ENCODE assay signal across 13 mouse cellular contexts in genomic region chr2:122366039-122366438, GRCm38 (mm10). TPM values are rescaled to one million over a fixed set of nuclear protein-coding genes. Genes with fewer than 3 reads are reported as not detected.
A peak's percentile ranks its signal among the peaks of the same experiment; 100 is the strongest.
DNase-seq lines count a peak whose midpoint lies in the region; ATAC-seq and TF ChIP-seq lines count a peak whose summit lies in the region.
"Had no signal": no experiment of that assay in that cellular context is flagged by ENCODE, and none has a peak within 500 bp of the region (broad histone marks: within the 10 kb centered on the region; RNA-seq: fewer than 3 reads in every experiment).

No protein-coding gene starts in this region.

- intact Hi-C loops in left cerebral cortex, adult 2 months (cut with DNase I) = no loop called here

- H3K9ac ChIP-seq in lung, embryonic 14.5 days = no peak overlapping the region
- H3K9ac ChIP-seq in forebrain, embryonic 11.5 days (ENCODE audit: low read length) = no peak overlapping the region
- no peak overlapping the region for H3K9ac ChIP-seq in limb, embryonic 12.5 days (replicated peaks)

- no peak for TF ChIP-seq POLR2A in lung, adult 2 months (IDR thresholded peaks at IDR 0.05; ENCODE audit: borderline replicate concordance, extremely low read depth, low read depth, low read length)

- WGBS in lung, embryonic 14.5 days = 73% methylated on average over 3 of the region's 3 CpGs
- 88% methylated on average over 3 of the region's 3 CpGs for WGBS in lung, adult 2 months
- 87% methylated on average over 3 of the region's 3 CpGs for WGBS in forebrain, embryonic 11.5 days
- 65% methylated on average over 3 of the region's 3 CpGs for WGBS in limb, embryonic 12.5 days

- TF ChIP-seq CTCF in lung, embryonic 14.5 days (IDR thresholded peaks at IDR 0.05; ENCODE audit: low read depth) = no peak
- no peak for TF ChIP-seq CTCF in lung, adult 2 months (IDR thresholded peaks at IDR 0.05; ENCODE audit: insufficient read depth, low read length)
- TF ChIP-seq CTCF in left cerebral cortex, adult 2 months (IDR thresholded peaks at IDR 0.05) = no peak

- no peak for ATAC-seq in lung, embryonic 14.5 days (ENCODE audit: insufficient read depth)
- ATAC-seq in forebrain, embryonic 11.5 days (replicated peaks; ENCODE audit: low FRiP score) = no peak
- ATAC-seq in limb, embryonic 12.5 days (ENCODE audit: insufficient number of reproducible peaks, insufficient read depth, low FRiP score, low TSS enrichment, low read depth) = no peak
- ATAC-seq in CD4-positive, CD25-positive, alpha-beta regulatory T cell, adult 4 months = no peak

- H3K9me3 ChIP-seq in lung, embryonic 14.5 days (ENCODE audit: low read depth, low read length) = no peaks in the 10 kb centered on the region
- no peaks in the 10 kb centered on the region for H3K9me3 ChIP-seq in forebrain, embryonic 11.5 days (ENCODE audit: control insufficient read depth, low read length)
- H3K9me3 ChIP-seq in limb, embryonic 12.5 days = no peaks in the 10 kb centered on the region

- DNase-seq in lung, embryonic 14.5 days = no peak
- no peak for DNase-seq in lung, adult 2 months
- no peak for DNase-seq in forebrain, embryonic 11.5 days (ENCODE audit: low spot score)
- DNase-seq in retina, postnatal 1 day = peak; percentile 76
- DNase-seq in left cerebral cortex, adult 2 months (ENCODE audit: extremely low spot score in 1 of 2, low spot score in 2 of 2) = no peak
- DNase-seq in thymus, postnatal 0 days (ENCODE audit: low spot score) = no peak
- DNase-seq: kidney, postnatal 4 days; thymus, adult 18-20 months had no signal

- H3K27me3 ChIP-seq in lung, embryonic 14.5 days (ENCODE audit: insufficient read depth, low read length) = no peaks in the 10 kb centered on the region
- no peaks in the 10 kb centered on the region for H3K27me3 ChIP-seq in forebrain, embryonic 11.5 days (ENCODE audit: control insufficient read depth, insufficient read depth, low read length)
- H3K27me3 ChIP-seq in limb, embryonic 12.5 days = peaks cover 4% of the 10 kb centered on the region; the same call in 1 of the 2 replicates

- peaks cover 12% of the 10 kb centered on the region for H3K4me1 ChIP-seq in lung, embryonic 14.5 days (ENCODE audit: insufficient read depth)
- no peaks in the 10 kb centered on the region for H3K4me1 ChIP-seq in lung, adult 2 months (ENCODE audit: control insufficient read depth, insufficient read depth, low read length)
- peaks cover 8% of the 10 kb centered on the region; the same call in 1 of the 2 replicates for H3K4me1 ChIP-seq in forebrain, embryonic 11.5 days (replicated peaks; ENCODE audit: control insufficient read depth, insufficient read depth, low read length)
- H3K4me1 ChIP-seq in limb, embryonic 12.5 days (replicated peaks) = peaks cover 28% of the 10 kb centered on the region

- no peak overlapping the region for H3K4me3 ChIP-seq in lung, embryonic 14.5 days (ENCODE audit: low read depth, low read length)
- no peak overlapping the region for H3K4me3 ChIP-seq in lung, adult 2 months (replicated peaks; ENCODE audit: extremely low read depth, low read depth, low read length)
- no peak overlapping the region for H3K4me3 ChIP-seq in forebrain, embryonic 11.5 days (ENCODE audit: low read depth, low read length)
- 0 out of 2 replicates have a peak overlapping the region, but pooled peaks have one; percentile 9 for H3K4me3 ChIP-seq in limb, embryonic 12.5 days (replicated peaks)
- H3K4me3 ChIP-seq in left cerebral cortex, adult 2 months = no peak overlapping the region; the same call in 1 of the 2 replicates

- peaks cover 5% of the 10 kb centered on the region; the same call in 1 of the 2 replicates for H3K36me3 ChIP-seq in lung, embryonic 14.5 days (ENCODE audit: insufficient read depth)
- no peaks in the 10 kb centered on the region for H3K36me3 ChIP-seq in forebrain, embryonic 11.5 days (ENCODE audit: control insufficient read depth, insufficient read depth, low read length)
- H3K36me3 ChIP-seq in limb, embryonic 12.5 days = peaks cover 30% of the 10 kb centered on the region

- H3K27ac ChIP-seq in lung, embryonic 14.5 days (ENCODE audit: low read depth) = no peak overlapping the region
- H3K27ac ChIP-seq in forebrain, embryonic 11.5 days (ENCODE audit: low read depth, low read length) = 0 out of 2 replicates have a peak overlapping the region, but pooled peaks have one; percentile 12
- 0 out of 2 replicates have a peak overlapping the region, but pooled peaks have one; percentile 24 for H3K27ac ChIP-seq in limb, embryonic 12.5 days
- no peak overlapping the region for H3K27ac ChIP-seq in left cerebral cortex, adult 2 months

- peak overlapping the region; percentile 88; the same call in 1 of the 2 replicates for H3K4me2 ChIP-seq in lung, embryonic 14.5 days
- H3K4me2 ChIP-seq in forebrain, embryonic 11.5 days (ENCODE audit: low read depth, low read length, severe bottlenecking) = no peak overlapping the region
- H3K4me2 ChIP-seq in limb, embryonic 12.5 days = peak overlapping the region; percentile 88

RNA-seq across cellular contexts. Expression of gene Shf, which starts 2.9 kb away (rescaled TPM):
- polyA plus RNA-seq in lung, embryonic 14.5 days (2014; fragmentation: Nextera tagmentation; extraction: Ambion mirVana) = 3.7 and 5.1 TPM in 2 replicates
- polyA plus RNA-seq in lung, adult 2 months (2012; rRNA removed) = 4.5 and 6.4 TPM in 2 replicates
- 5.2 and 6.9 TPM in 2 replicates for polyA plus RNA-seq in forebrain, embryonic 11.5 days (2014; fragmentation: Nextera tagmentation; extraction: Ambion mirVana)
- 5.4 and 6.5 TPM in 2 replicates for polyA plus RNA-seq in limb, embryonic 12.5 days (2016; fragmentation: Nextera tagmentation; extraction: Ambion mirVana)
- total RNA-seq in left cerebral cortex, adult 2 months (2021) = 10 to 100 TPM; 70.3 to 78.4 TPM
- polyA plus RNA-seq in CD4-positive, CD25-positive, alpha-beta regulatory T cell, adult 4 months (2017; shearing (Covaris generic)) = under 1 TPM in 1 of 2 experiments, not detected in 1; 0.42 TPM
- 3.4 and 3.9 TPM in 2 replicates for polyA plus RNA-seq in thymus, postnatal 0 days (2015; fragmentation: Nextera tagmentation; extraction: Ambion mirVana)

RNA-seq across cellular contexts. Expression of gene Duox1, which starts 50.6 kb away (rescaled TPM):
- polyA plus RNA-seq in lung, embryonic 14.5 days (2014; fragmentation: Nextera tagmentation; extraction: Ambion mirVana) = not detected in 2 replicates
- polyA plus RNA-seq in lung, adult 2 months (2012; rRNA removed) = 2.7 TPM in 1 of 2 replicates, not detected in the other
- 0.05 TPM in 1 of 2 replicates, not detected in the other for polyA plus RNA-seq in forebrain, embryonic 11.5 days (2014; fragmentation: Nextera tagmentation; extraction: Ambion mirVana)
- polyA plus RNA-seq in limb, embryonic 12.5 days (2016; fragmentation: Nextera tagmentation; extraction: Ambion mirVana) = 0.13 and 0.22 TPM in 2 replicates
- total RNA-seq in left cerebral cortex, adult 2 months (2021) = not detected
- not detected for polyA plus RNA-seq in CD4-positive, CD25-positive, alpha-beta regulatory T cell, adult 4 months (2017; shearing (Covaris generic))
- polyA plus RNA-seq in thymus, postnatal 0 days (2015; fragmentation: Nextera tagmentation; extraction: Ambion mirVana) = 0.08 and 0.16 TPM in 2 replicates
- total RNA-seq: CH12.LX; liver, adult 2 months had no signal
- polyA plus RNA-seq: heart, postnatal 0 days; liver, adult 2 months had no signal

RNA-seq across cellular contexts. Expression of gene Duoxa1, which starts 52.5 kb away (rescaled TPM):
- not detected in 2 replicates for polyA plus RNA-seq in lung, embryonic 14.5 days (2014; fragmentation: Nextera tagmentation; extraction: Ambion mirVana)
- polyA plus RNA-seq in lung, adult 2 months (2012; rRNA removed) = 0.23 and 9.9 TPM in 2 replicates
- polyA plus RNA-seq in forebrain, embryonic 11.5 days (2014; fragmentation: Nextera tagmentation; extraction: Ambion mirVana) = not detected in 2 replicates
- polyA plus RNA-seq in limb, embryonic 12.5 days (2016; fragmentation: Nextera tagmentation; extraction: Ambion mirVana) = 1.1 and 1.2 TPM in 2 replicates
- total RNA-seq in left cerebral cortex, adult 2 months (2021) = not detected
- polyA plus RNA-seq in CD4-positive, CD25-positive, alpha-beta regulatory T cell, adult 4 months (2017; shearing (Covaris generic)) = not detected
- polyA plus RNA-seq in thymus, postnatal 0 days (2015; fragmentation: Nextera tagmentation; extraction: Ambion mirVana) = 2.1 and 2.3 TPM in 2 replicates
- total RNA-seq: CH12.LX; liver, adult 2 months had no signal
- polyA plus RNA-seq: heart, postnatal 0 days; liver, adult 2 months had no signal

Comparison
In these comparisons a context has a peak if more than half of its experiments do, and no peak if none do; other contexts are left out.
1. H3K27ac ChIP-seq: peak in forebrain, embryonic 11.5 days (single experiment) and limb, embryonic 12.5 days (single experiment); none in lung, embryonic 14.5 days (single experiment) and left cerebral cortex, adult 2 months (single experiment).